Mouse (Mus musculus): ENCODE measurements at regions not wholly inside any gene's neighbourhood (a gene's known extent, or its start where the extent isn't known, plus 50 kb on each side); places are given as distances from the start of the nearest gene placed in this dataset.

DNA sequence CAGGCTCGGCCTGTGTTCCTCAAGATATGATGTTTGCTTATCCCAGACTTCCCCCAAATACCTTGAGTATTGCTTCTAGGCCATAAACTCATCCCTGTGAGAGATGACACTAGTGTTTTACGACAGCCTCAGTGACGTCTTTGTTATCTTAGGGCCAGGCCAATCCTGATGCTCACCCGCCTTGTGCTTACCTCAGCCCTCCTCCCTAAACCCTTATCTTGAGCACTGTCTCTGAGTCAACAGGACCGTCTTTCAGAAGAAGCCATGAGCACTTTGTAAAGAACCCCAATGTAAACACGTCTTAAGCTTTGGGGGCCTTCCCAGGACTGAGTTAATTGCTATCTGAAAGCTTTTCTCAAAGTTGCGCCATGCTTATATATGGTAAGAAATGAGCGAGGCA lies 212.3 kb upstream of the Prickle1 start:
- DNase-seq (ENCODE audit: extremely low spot score, low read depth, low spot score): no peak

DNA sequence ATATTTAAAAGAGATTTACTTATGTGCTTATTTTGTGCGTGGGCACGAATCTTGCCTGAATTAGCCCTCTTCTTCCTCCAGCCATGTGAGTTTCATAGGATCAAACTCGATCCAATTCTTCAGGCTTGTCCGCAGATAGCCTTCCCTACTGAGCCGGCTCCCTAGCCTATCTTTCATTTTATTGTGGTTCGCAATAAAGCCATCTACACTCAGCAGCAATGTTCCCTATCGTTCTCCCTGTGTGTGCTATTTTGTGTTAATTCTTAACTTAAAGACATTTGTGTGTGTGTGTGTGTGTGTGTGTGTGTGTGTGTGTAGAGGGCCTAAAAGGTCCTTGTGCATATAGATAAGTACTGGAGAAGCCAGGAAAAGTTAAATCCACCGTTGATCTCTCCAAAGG lies 211.8 kb upstream of the Prickle1 start:
- no peak for DNase-seq (ENCODE audit: extremely low spot score, low read depth, low spot score)

DNA sequence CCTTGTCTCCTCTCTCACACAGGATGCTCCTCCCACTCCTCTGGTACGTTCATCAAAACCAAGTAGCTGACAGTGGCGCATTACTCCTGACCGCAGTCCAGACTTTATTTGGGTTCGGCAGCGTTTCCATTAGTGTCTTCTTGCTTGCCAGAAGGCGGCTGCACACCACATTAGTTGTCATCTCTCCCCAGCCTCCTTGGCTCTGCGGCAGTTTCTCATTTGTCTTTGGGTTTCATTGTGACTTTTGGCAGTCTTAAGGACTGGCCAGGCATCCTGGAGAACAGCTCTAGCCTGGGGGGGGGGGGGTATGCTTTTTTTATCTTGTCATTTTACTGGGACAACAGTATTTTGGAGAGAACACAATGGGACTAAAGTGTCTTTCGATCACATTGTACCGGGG lies 209.0 kb upstream of the Prickle1 start:
- DNase-seq (ENCODE audit: extremely low spot score, low read depth, low spot score): no peak

DNA sequence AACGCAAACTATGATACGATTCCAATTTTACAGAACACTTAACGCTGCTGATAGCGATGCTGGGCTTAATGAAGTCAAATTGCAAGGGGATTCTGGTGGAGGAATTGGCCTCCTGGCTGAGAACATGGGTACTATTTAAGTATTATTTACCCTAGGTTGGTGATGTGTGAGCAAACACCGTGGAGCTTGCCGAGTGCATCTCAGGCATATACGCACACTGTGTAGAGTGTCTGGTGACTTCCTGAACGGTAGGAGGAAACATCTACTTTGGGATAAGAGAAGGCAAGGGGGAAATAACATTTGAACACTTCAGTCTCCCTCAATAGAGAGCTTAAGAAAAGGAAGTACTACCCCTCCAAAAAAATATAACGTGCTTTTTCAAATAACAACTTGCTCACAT lies 194.8 kb upstream of the Prickle1 start:
- no peak for DNase-seq (ENCODE audit: extremely low spot score, low read depth, low spot score)

DNA sequence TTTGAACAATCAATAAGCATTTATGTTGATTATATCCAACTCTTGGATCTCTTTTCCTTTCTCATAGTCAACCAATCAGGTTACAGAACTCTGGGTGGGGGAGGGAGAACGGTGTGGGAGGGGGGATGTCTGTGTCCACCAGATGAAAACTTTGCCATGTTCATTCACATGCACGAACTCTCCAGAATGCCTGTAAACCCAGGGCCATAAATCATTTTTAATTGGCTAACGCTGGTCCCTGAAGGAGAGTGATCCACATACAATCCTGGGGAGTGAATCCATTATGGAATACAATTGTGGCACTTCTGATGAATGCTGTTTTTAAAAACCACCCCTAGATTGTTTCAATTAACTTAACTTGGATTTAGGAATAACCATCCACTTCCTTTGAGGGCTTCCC lies 194.1 kb upstream of the Prickle1 start:
- DNase-seq (ENCODE audit: extremely low spot score, low read depth, low spot score): no peak

DNA sequence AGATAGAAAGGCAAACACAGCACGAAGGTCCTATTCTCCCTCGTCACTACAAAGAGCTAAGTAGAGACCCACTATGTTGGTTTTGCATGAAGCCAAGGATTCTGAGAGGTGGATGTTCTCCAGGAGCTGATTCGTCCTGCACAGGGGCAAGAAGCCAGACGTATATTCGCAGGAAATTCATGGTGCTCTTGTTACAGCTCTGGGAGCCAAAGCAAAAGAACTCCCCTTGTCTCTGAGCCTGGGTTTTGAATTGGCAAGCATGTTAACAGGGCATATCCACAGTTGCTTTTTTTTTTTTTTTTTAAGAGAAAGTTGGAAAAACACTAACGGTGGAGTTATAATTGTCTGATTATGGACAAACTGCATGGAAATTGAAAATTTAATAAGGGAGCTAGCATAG lies 191.7 kb upstream of the Prickle1 start:
- DNase-seq (ENCODE audit: extremely low spot score, low read depth, low spot score): no peak

DNA sequence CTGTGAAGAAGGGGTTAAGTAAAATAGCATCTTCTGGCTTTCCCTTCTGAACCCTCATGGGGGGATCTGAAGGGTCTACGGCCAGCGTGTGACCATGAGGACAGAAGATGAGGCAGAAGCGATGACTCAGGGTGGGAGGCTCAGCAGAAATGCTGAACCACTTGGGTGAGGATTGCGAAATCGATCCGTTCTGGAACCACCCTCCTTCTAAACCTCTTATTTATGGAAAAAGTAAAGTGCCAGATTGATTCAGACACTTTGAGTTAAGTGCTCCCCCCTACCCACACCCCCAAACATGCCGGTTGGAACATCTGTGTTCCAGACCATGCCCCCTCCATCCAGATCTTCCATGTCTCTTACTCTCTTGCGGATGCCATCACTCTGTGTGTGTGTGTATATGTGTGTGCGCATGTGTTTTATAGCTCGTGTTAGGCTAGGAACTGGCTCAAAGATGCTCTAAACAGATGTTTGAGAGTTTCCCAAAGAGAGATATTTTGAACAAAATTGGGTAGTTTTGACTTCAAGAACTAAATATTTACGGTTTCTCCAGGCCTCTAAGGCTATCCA lies 190.2 kb upstream of the Prickle1 start:
- DNase-seq (ENCODE audit: extremely low spot score, low read depth, low spot score): no peak

DNA sequence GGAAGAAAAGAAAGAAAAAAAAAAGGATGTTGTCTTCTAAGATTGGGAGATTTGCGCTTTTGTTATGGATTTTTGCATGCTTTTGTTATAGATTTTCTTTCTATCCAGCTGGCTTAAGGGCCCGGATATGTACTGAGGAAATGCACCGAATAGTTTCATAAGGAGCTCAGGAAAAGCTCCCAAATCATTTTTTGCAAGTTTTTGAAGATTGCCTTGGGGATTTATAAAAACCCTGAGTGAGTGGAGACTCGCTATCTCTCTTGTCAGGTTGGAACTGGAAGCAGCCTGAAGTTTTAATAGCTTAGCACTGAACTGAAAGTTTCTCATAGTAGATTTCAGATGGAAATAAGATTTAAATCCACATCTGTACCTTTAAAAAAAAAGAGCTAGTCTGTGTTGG lies 188.0 kb upstream of the Prickle1 start:
- DNase-seq (ENCODE audit: extremely low spot score, low read depth, low spot score): no peak

DNA sequence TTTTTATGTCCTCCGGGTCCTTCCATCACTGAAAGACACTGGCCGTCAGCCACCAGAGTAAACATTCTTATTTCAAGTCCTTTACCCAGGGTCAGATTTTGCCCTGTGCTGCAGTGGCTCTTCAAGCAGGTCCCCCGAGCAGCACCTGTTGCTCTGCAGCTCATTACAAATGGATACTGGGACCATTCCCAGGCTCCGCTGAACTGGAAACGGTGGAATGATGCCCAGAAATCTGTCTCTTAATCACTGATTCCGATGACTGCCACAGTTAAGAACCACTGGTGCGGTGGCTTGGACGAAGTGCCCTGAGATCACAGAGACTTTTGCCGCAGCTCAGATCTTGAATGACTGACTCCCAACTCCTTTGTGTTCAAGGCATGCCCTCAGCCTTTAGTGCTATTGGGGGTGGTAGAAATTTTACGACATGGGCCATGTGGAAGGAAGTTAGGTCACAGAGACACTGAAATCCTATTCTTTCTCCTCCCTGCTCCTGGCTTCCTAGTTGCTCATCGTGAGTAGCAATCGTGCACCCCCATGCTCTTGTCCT lies 179.6 kb upstream of the Prickle1 start:
- no peak for DNase-seq (ENCODE audit: extremely low spot score, low read depth, low spot score)

DNA sequence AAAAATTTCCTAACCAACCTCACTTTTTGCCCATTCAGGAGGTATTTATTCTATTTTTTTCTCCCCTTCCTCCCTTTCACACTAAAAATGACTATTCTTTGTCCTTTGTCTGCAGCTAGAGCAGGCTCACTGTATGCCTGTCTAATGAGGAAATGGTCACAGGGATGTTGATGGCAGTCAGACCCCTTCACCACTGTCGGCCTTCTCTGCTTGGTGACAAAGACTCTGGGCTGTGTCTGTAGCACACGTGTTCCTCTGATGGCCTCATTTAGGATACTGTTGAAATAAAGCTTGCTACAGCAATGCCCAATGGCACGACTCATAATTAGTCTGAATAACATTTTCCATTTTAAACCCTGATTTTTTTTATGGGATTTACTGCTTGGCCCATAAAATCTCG lies 178.6 kb upstream of the Prickle1 start:
- DNase-seq (ENCODE audit: extremely low spot score, low read depth, low spot score): no peak

DNA sequence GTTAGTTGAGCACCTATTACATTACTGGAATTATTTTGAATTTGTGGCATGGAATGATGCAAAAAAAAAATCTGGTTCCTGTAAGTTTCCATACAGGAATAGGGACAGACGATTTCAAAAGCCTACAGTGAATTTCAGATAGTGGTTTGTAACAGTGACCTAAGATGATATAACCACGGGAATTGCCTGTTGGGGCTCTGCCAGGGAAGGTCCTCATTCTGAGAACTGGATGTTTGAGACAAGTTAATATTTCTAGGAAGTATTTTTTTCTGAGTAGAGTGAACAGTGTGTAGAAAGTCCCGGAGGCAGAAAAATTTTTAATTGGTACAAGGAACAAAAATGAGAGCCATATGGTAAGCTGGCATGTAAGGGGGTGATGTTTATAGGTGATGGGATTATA lies 171.3 kb upstream of the Prickle1 start:
- no peak for DNase-seq (ENCODE audit: extremely low spot score, low read depth, low spot score)

DNA sequence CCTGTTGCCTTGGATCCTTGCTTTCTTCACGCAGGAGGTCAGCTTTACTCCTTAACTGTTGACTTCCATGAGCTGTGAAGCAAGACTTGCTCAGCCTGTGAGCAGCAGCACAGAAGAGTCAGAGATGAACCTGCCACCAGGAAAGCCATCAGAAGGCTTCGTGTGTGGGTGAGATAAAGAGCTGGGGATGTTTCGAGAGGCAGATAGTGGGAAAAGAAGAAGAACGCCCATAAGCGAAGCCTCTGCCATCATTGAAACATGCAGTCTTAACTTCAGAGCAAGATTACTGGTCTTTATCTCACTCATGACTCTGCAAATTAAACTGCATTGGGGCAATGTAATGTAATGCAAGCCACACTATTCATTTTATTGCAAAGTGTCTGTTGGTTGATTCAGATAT lies 167.4 kb upstream of the Prickle1 start:
- DNase-seq (ENCODE audit: extremely low spot score, low read depth, low spot score): no peak

DNA sequence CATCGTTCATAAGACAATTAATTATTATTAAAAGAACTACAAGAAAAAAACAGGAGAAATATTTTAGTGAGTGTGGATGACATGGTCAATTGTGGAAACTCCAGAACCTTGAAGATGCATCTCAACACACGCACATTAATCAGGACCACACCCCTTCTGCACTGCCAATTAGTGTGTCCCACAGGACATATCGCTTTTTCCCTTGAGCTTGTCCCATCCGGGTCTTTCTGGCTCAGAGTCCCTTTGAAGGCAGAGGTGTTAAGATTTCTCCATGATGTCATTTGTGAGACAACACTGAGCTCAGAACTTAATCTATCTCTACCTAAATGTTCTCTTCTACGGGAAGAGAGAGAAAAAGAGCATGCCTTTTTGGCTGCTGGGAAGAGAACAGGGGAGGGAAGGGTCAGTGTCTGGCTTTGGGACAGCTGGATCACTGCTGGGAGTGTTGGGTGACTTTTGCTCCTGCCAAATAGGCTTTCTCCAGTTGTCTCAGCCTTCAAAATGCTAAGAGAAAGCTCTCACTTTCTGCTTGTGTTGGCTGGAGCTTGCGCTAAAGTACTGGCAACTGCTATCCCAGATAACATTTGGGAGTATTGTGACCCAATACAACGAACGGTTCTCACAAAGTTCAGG lies 162.6 kb upstream of the Prickle1 start:
- no peak for DNase-seq (ENCODE audit: extremely low spot score, low read depth, low spot score)

DNA sequence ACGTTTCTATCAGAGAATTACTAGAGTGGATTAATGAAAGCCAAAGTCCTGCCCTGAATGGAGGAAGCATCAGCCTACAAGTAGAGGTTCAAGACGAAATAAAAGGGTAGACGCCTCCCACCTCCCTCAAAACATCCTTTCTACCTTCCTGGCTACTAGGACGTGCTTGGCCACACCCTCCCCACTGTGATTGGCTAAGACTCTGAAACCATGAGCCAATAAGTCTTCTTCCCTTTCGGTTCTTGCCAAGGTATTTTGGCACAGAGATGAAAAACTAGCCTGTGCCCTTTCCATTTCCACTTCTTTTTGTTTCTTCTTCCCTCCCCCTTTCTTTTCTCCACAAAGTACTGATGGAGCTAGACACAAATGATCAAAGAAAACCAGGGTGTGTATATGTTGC lies 160.3 kb upstream of the Prickle1 start:
- no peak for DNase-seq (ENCODE audit: extremely low spot score, low read depth, low spot score)

DNA sequence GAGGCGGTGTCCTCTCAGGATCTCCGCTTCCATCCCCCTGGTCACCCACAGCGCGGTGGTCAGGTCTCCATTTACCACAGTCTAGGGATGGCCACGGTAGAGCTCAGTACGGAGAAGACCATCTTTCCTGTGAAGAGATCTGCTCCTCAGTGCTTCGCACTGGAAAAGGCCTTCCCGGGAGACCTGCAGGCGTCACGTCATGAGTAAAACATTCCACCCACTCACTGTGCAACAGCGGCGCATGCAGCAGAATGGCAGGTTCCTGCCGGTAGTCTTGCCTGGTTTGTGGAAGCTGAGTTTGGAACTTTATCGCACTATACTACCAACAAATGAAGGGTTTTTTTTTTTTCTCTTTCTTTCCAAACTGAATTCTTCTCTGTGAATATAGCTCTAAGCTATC lies 156.1 kb upstream of the Prickle1 start:
- DNase-seq (ENCODE audit: extremely low spot score, low read depth, low spot score): no peak

DNA sequence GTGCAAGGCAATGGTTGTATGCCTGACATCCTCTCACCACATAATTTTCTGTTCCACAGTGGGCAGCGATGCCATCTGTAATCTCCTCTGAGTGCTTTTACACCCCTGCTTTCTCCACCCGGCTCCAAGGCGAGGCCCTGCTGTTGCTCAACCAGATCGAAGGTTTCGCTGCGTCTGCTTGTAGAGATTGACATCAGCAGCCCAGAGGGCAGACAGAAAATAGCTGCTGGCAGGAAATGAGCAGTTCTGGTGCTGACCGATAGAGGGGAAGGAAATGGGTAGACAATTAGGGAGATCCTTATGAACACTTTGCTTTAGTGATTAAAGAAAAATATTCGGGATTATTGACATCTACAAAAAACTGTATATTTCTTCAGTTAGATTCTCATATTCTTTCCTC lies 155.3 kb upstream of the Prickle1 start:
- no peak for DNase-seq (ENCODE audit: extremely low spot score, low read depth, low spot score)

DNA sequence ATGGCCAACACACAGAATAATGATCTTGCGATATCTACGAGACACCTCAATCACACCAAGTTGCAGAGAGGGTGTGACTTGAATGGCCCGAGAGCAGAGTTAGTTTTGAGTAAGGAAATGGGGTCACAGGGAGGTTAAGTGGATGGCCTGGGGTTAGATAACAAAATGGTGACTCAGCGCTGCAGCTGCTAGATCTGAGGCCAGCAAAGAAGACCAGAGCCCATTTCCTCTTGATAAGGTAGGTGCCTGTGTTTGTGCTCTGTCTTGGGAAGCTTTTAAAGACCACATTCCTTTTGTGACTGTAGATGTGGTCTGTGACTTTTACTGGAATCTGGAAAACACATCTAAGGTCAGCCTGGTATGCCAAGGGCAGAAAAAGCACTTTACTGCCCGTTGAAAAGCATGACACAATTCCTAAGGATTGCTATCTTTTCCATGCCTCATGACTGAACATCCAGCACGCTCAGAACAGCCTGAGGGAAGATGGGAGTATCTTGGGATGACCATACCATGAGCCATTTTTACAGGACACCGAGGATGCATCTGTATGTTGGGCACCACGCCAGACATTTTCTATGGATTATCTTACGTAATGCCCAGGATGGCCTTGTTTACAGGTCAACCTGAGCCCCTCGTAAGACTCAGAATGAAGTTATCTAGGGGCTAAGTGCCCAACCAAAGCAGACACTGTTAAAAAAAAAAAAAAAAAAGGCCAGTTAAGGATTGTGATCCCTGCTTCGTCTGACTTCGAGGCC lies 148.7 kb upstream of the Prickle1 start:
- no peak for DNase-seq (ENCODE audit: extremely low spot score, low read depth, low spot score)

DNA sequence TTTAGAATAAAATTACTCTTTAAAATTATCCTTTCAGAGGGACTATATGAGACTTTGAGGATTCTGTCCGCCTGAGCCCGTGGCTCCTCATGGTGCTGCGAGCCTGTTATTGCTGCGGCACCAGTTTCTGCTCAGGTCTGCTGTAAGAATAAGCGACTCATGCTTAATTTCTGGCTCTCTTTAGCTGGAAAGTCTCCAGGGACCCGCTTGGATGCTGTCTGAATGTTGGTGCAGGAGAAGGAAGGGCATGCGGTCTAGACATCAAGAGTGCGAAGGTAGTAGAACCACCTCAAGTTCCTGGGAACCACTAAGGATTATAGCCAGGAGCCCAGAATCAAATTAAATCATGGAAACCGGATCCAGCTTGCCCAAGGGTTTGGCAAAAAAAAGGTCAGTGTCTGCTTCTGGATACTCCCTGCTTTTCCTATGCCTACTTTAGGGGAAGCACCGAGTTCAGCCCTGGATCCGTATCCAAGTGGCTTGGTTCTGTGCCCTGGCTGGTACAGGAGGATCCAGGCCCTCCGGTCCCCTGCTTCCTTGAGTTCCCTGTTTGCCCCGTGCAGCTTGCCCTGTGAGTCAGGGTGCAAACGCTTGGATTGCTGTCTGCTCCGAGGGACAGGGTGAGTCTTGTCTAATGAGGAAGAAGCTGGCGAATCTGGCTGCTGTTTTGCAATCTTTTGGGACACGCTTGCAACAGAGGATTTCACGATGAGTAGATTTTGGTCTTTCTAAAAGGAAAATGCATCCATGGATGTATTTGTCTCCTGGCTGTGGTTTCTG lies 138.2 kb upstream of the Prickle1 start:
- DNase-seq (ENCODE audit: extremely low spot score, low read depth, low spot score): no peak

DNA sequence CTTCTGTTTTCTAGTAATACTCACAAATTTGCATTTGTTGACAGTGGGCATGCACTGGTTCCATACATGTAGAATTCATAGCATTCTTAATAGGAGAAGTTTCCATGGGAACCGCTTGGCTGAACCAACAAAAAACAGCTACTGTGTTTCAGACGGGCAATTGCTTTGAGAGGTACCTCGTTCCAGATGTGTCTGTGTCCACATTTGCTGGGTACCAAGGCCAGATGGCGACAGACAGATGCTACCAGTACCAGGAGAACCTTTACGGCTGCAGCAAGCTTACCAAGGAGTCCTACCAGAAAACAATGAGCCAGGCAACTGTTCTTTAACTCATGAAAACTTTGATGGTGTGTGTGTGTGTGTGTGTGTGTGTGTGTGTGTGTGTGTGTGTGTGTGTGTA lies 137.1 kb upstream of the Prickle1 start:
- no peak for DNase-seq (ENCODE audit: extremely low spot score, low read depth, low spot score)

DNA sequence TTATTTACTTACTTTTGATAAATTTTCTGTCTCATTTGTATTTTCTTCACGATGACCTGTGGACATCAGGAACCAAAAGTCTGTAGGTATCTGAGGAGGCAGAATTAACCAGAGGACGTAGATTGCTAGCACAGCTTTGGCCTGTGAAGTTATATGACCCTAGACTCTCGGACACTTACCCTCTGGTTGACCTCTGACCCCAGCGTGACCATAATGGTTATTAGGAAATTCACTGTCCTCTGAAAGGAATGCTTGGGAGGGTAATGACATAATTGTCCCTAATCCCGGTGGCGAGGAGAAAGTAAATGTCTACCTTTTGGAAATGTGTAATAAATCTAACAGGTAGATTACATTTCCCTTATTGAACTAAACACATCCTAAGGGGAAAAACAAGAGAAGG lies 135.5 kb upstream of the Prickle1 start:
- DNase-seq (ENCODE audit: extremely low spot score, low read depth, low spot score): no peak

DNA sequence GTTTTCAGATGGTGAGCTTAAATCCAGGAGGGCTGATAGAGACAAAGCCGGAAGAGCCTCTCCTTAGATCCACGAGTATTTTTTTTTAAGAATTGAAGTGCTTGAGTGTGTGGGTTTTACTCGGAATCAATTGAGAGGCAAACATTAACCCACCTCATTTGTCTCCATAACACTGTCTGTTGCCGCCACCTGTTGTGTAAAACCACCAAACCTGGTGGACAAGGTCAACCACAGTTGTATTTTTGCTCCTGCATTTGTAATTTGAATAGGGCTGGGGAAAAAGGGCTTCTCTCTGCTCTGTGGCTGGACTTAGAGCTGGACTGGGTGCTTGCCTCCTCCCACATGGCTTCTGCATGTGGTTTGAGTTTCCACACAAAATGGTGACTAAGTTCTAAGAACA lies 119.8 kb upstream of the Prickle1 start:
- DNase-seq (ENCODE audit: extremely low spot score, low read depth, low spot score): no peak

DNA sequence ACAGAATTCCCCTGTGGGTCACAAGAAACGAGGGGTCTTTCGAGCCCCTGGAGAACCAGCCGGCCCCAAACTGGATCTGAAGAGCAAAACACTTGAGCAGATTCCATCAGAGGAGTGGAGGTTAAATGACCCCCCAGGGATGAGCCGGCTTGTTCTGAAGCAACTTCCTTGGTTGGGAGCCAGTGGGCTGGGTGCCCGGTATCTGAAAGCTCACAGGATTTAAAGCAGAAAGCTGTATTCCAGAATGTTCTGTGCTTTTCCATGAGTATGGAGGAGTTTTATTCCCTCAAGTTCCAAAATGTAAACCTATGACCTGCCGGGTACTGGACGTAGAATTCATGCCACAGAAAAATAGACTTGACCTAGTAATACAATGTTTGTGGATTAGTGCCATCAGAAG lies 117.7 kb upstream of the Prickle1 start:
- no peak for DNase-seq (ENCODE audit: extremely low spot score, low read depth, low spot score)
